Mouse (Mus musculus): Measurements from ENCODE around the gene Plekha1. TPM values are rescaled to one million over a fixed set of nuclear protein-coding genes. Genes with fewer than 3 reads are reported as not detected.

Plekha1 gene
- total RNA-seq (2015; ENCODE audit: low replicate concordance) (2.1 and 3.1 TPM in 2 replicates), total RNA-seq (2017; ENCODE audit: low replicate concordance) (3.2 and 7.8 TPM in 2 replicates)

DNA sequence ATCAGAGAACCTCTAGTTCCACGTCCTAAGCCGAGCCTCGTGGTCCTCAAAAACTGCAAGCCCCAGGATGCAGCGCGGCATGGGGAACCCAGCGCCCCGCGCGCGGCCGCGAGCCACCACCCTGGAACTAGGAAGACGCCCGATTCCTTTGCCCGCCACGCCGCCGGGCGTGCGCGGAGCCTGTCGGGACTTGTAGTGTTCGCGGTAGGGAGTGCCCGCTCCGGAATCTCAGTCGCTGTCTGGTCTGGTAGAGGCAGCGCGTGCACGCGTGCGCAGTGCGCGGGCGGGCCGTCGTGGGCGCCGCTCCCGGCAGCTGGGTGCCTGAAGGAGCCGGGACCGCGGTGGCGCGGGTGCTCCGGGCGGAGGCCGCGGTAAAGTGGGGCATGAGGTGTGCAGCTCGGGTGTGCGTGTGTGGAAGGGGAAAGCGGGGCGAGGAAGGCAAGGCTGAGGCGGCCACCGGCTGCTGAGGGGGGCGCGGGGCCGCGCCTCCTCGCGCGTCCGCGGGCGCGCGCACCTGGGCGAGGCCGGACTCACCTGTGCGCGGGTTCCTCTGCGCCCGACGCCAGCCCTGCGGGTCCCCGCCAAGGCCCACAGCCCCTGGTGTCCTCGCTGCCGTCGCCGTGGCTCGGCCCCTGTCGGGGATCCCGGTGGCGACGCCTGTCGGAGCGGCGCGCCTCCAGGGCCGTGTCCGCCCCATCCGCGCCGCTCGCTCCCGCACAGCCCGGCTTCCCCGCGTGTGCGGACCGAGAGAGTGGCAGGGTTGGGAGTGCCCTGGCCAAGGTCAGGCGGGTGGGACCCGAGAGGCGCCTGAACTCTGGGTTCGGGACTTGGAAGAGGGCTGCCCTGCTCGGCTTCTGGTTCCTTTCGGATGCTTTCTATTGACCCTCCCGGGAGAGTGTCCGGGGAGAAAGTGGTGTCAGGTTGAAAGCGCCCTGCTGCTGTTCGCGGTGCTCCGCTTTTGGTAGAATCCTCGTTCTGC, at the start of gene Plekha1:
TSS of gene Plekha1 (plus strand) at position 144 of the 979 bp plus-strand sequence.
- ATAC-seq (replicated peaks; ENCODE audit: low FRiP score, poor library complexity, severe bottlenecking) = no peak

DNA sequence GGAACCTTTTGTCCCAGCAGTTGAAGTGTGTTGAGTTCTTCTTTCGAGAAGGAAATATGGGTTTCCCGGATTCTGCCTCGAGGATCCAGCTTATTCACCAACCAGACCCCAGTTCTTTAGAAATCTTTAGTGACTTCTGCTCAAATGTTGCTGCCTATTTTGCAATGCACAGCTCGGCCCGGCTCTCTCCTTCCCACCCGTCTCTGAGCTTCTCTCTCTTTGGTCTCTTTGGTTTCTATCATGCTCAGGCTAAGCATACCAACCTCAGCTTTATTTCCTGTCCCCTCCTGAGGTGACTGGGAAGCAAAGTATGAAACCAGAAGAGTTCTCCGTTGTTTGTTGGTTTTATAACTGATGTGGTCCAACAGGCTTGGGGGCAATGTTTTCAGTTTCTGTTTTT, 49.3 kb upstream of the Plekha1 start:
- no peak for ATAC-seq (replicated peaks; ENCODE audit: low FRiP score, poor library complexity, severe bottlenecking)

DNA sequence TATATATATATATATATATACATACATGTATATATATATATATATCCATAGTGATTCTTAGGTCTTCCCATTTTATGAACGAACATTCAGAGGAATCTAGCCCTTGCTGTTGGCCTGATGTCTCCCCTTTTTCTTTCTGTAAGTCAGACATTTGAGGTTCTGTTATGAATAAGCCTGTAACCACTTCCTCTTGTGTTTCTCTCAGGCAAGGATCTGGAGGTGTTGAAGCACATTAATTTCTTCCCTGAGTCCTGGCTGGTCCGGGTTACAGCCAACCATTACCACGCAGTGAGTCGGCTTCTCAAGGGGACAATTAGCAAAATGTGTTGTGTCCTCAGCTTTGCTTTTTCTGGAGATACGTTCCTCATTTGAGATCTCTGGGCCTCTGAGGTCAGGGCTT, 46.7 kb upstream of the Plekha1 start:
- no peak for ATAC-seq (replicated peaks; ENCODE audit: low FRiP score, poor library complexity, severe bottlenecking)

DNA sequence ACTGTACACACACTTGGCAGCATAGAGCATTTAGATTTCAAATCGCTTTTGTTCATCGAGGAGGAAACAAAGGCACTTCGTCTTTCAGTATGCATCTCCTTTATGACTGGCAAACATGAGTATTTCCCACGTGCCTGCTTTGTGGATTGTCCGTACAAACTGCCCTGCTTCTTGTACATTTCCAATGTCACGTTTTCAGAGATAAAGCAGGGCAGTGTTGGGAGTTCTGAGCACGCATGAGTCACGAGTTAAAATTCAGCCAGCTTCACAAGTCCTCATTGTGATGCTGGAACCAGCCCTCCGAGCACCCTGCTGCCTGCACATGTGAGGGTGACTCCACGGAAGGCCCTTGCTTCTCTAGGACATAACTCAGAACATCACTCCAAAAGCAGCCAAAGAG, 45.9 kb upstream of the Plekha1 start:
- ATAC-seq (replicated peaks; ENCODE audit: low FRiP score, poor library complexity, severe bottlenecking) = no peak

DNA sequence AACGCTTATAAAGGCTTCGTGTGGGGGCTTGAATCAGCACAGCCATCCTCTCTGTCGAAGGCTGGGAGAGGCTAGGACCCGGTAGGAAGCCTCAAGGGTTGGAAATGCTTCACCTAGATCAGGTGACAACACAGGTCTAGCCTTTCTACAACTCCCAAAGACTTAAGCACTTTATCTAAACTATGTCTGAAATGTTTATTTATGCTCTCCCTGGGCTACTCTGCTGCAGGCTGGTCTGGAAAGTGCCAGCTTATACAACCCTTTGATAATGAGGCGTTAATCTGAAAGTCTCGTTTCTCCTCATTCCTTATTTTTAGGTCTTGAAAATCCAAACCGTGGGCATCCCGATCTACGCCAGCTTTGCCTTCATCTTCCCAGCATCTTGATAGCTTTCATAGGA, 41.6 kb upstream of the Plekha1 start:
- ATAC-seq (replicated peaks; ENCODE audit: low FRiP score, poor library complexity, severe bottlenecking) = no peak

- no peak for ATAC-seq (replicated peaks; ENCODE audit: low FRiP score, poor library complexity, severe bottlenecking)
Measured at GRCm38 (mm10) chr7:130826343-130826742, 39.2 kb upstream of the Plekha1 start.

GRCm38 (mm10) chr7:130827431-130827830, 38.1 kb upstream of the Plekha1 start:
- no peak for ATAC-seq (replicated peaks; ENCODE audit: low FRiP score, poor library complexity, severe bottlenecking)

- ATAC-seq (replicated peaks; ENCODE audit: low FRiP score, poor library complexity, severe bottlenecking) = no peak
Measured at GRCm38 (mm10) chr7:130827844-130828403, 37.6 kb upstream of the Plekha1 start.

DNA sequence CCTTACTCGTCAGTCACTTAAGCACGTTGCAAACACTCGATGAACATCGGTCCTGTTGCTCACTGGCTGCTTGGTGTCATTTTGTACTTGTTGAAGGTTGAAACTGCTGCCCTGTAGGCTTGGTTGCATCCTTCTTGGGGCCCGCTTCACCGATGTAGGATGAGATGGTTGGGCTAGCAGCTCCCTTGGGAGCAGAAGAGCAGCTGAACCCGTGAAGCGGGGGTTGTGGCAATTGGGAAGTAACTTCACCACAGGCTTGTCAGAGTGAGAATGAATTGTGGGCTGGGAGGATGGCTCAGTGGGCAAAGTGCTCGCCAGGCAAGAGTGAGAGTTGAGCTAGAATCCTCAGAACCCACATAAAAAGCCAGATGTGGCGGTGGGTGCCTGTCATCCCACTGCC, 37.1 kb upstream of the Plekha1 start:
- ATAC-seq (replicated peaks; ENCODE audit: low FRiP score, poor library complexity, severe bottlenecking) = no peak

DNA sequence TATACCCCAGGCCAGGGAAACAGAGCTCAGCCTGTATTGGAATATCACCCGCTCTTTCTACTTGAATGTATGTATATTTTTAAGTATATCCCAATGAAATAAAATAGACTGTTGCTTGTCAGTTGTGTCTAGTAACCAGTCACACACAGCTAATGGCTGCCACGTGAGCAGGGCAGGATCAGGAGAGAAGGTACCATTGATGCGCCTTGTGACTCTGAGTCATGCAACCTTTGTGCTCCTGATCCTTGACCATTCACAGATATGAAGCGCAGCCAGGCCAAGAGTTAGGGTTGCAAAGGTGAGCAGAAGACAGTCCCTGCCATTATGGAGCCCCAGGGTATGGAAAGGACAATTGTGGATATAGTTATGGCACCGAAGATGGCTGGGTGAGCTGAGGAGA, 34.0 kb upstream of the Plekha1 start:
- no peak for ATAC-seq (replicated peaks; ENCODE audit: low FRiP score, poor library complexity, severe bottlenecking)

- ATAC-seq (replicated peaks; ENCODE audit: low FRiP score, poor library complexity, severe bottlenecking) = peak; percentile 100
Measured at GRCm38 (mm10) chr7:130834299-130834698, 31.3 kb upstream of the Plekha1 start.

DNA sequence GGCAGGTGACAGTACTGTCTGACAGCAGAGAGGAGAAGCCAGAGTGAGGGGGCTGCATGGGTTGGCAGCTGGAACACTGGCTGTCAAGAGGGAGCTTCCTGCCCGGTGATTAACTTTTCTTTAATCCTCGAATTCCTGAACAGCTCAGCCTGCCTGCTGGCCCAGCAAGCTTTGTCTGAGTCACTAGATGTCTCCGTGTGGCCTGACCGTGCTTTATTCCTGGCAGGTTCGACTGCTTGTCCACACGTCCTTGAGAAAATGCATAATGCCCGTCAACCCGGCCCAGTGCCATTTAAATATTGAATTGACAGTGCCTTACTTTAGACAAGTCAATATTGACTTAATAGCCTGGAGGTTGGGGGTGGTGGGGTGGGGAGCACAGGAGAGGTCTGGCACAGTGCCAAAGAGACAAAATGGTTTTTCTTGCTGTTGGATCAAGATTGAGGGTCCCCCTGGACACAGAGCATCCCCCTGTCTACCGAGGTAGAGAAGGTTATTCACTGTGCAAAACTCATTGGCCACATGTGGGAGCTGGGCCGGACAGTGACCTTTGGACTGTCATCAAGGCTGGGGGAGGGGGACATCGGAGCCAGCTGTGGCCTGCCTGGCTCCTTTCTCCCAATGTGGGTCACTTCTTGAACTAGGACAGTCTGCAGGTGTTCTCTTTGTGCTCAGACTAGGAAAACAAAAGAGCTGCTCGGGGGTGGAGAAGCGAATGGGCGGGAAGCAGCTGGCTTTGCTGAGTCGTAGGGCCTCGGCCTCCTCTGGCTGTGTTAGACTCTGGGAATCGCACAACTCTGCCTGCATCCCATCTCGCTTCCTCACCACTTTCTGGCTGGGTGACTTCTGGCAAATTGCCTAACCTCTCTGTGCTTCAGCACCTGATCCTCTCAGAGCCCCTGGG, 30.3 kb upstream of the Plekha1 start:
- no peak for ATAC-seq (replicated peaks; ENCODE audit: low FRiP score, poor library complexity, severe bottlenecking)

GRCm38 (mm10) chr7:130836066-130836465, 29.5 kb upstream of the Plekha1 start:
- no peak for ATAC-seq (replicated peaks; ENCODE audit: low FRiP score, poor library complexity, severe bottlenecking)

GRCm38 (mm10) chr7:130837941-130838657, 27.5 kb upstream of the Plekha1 start:
- no peak for ATAC-seq (replicated peaks; ENCODE audit: low FRiP score, poor library complexity, severe bottlenecking)

DNA sequence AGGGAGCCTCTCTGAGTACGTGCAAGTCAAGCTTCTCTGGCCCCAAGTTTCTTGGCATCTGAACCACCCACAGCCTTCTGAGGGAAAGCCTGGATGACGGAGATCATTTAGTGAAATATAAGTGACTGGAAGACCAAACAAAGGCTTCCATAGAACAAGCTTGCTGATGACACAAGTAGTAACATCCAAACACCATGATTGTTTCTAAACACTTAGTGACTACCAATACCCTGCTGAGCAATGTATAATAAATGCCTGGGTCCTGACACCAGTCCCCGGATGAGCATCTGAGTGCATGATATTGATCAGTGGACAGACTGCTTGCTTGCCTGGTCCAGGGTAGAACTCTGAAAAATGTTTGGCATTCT, 26.9 kb upstream of the Plekha1 start:
- no peak for ATAC-seq (replicated peaks; ENCODE audit: low FRiP score, poor library complexity, severe bottlenecking)

DNA sequence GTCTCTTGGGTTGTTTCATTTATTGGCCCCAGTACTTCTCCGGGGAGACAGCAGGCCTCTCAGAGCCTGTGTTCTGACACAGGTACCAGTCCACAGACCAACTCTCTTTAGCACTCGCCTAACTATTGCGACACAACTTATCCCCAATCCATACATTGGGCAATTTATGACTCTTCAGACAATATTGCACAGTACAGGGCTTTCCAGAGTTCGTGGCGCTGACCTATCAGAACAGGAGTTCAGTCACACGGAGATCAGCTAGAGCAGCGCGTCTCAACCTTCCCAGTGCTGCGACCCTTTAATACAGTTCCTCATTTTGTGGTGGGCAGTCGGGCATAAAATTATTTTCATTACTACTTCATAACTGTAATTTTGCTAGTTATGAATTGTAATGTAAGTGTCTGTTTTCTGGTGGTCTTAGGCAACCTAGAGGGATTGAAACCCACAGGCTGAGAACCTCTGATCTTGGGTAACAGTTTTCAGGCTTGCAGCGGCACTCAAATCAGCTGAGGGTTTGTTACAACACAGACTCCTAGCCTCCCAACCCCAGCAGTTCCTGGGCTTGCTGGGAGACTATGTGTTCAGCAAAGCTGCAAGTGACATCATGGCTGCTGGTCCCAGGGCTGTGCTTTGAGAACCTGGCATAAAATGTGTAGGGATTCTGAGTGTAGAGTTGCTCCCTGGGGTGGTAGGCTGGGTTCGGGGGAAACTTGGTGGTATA, 26.0 kb upstream of the Plekha1 start:
- ATAC-seq (replicated peaks; ENCODE audit: low FRiP score, poor library complexity, severe bottlenecking) = no peak

DNA sequence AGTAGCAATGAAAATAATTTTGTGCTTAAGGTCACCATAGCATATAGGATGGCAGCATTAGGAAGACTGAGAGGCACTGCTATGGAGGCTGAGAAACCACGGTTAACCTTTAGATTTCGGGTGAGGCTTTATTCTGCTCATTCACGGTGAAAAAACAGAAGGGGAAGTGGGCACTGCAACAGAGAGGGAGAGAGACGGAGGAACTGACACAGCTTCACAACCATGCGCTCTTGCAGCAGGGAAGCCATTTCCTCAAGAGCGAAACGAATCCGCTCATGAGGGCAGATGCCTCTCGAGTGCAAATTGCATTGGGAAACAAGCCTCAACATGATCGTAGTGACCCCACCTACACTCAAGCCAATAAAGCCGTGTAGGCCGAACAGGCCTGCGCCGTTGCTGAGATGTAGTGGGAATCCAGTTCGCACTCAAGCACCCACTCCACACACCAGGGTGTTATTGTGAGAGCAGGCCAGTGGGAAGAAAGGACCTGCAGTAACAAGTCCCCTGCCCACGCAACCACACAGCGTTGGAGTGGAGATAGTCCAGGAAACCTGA, 18.3 kb upstream of the Plekha1 start:
- ATAC-seq (replicated peaks; ENCODE audit: low FRiP score, poor library complexity, severe bottlenecking) = no peak

DNA sequence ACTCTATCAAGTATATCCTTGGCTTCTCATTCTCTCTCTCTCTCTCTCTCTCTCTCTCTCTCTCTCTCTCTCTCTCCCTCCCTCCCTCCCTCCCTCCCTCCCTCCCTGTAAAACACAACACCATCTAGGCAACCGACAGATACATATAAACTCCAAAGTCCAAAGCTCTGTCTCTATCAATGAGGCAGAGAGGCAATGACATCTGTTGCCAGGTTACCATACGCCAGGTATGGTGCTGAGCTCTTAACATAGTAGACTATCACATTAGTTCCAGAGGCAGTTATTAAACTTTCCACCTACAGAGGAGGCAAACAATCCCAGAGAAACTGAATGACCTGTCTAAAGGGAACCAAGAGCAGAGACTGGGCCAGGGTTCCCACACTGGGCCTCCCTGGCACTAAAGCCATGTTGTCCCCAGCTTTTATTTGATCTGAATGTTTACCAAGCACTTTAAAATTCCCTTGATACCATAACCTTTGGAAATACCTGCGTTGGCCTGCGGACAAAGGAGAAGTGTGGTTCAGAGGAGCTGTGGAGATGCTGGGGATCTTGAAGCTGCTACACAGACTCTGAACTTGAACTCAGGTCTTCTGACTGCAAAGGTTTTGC, 10.8 kb upstream of the Plekha1 start:
- no peak for ATAC-seq (replicated peaks; ENCODE audit: low FRiP score, poor library complexity, severe bottlenecking)

Measured in erythroblast, adult 5-6 weeks (primary cell).